Mouse (Mus musculus): Measurements from ENCODE around the gene Slc37a2.

The Slc37a2 gene

GRCm38 (mm10) chr9:37214327-37215060 lies 41.0 kb downstream of the Slc37a2 start:
- no peak for DNase-seq (ENCODE audit: low spot score)

DNA sequence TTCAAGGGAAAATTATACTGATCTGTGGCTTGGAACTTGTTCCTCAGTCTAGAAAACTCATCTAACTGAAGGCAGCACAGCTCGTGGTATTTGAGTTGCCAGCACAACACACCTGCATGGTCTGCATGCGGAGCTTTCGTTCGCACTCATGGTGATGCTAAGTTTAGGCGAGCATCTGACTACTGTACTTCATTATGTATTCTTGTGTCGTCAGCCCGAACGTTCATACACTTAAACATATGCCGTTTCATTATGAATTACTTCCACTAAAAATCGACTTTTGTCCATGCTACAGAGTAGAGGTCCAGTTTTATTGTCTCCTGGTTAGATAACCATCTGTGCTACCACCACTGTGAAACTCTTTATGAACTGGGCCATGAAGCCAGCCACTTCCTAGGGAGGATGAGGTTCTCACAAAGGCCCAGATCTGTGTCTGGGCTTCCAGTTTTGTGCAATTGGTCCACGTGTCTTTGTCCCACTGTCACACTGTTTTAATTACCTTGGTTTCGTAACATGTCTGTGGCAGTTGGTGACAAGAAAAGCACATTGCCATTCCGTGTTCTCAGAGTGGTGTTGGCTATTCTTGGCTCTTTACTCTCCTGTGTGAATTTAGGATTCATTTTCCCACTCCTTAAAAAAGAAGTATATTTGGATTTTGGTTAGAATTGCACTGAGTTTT lies 42.3 kb downstream of the Slc37a2 start:
- peak; percentile 30 for DNase-seq (ENCODE audit: low spot score)

DNA sequence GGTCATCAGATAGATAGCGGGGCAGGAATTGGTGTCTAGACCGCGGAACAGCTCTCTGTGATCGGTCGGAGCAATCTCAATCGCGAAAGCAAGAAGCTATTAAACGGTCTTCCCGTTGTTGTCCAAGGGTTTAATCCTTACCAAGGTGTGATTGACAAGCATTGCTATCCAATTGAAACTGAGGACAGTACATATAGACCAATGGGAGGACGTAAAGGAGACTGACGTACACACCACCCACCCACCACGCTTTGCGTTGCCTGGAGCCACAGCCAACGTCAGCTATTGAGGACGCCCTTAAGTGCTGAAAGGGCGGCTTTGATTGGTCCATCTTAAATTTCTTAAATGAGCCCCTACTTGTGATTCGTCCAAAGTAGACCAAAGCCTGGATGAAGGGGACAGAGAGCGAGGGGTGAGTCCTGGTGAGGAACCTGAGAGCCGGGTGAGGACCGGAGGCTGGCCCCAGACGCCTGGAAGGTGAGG lies 47.6 kb downstream of the Slc37a2 start, which contains the start of gene Tmem218:
TSS of gene Tmem218 (plus strand) at position 295 of the 483 bp plus-strand sequence.
- DNase-seq (ENCODE audit: low spot score): peak; percentile 97

- DNase-seq (ENCODE audit: low spot score): no peak
Observed at GRCm38 (mm10) chr9:37203884-37204283, 51.7 kb downstream of the Slc37a2 start.

- DNase-seq (ENCODE audit: low spot score): no peak
Observed at GRCm38 (mm10) chr9:37200414-37200813, 55.1 kb downstream of the Slc37a2 start.

DNA sequence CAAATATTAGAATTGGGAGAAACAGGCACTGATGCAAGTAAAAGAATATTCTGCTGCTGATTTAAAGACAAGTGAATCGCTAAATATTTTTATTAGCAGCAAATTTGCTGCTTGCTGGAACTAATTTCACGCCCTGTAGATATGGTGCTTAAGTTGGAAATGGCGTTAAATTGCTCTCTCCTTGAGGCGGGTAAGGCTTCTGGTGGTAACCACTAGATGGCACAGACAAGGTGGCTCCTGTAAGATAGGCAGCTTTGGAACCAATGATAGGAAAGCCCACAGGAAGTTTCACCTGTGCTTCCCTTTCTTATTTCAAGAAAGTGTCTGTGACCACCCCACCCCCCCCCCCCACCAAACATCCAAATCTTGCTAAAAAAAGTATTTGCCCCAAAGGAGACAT lies 58.5 kb downstream of the Slc37a2 start:
- no peak for DNase-seq (ENCODE audit: low spot score)

GRCm38 (mm10) chr9:37188024-37188423 lies 67.5 kb downstream of the Slc37a2 start:
- no peak for DNase-seq (ENCODE audit: low spot score)

- no peak for DNase-seq (ENCODE audit: low spot score)
Observed at GRCm38 (mm10) chr9:37187407-37187806, 68.1 kb downstream of the Slc37a2 start.

GRCm38 (mm10) chr9:37183176-37183575 lies 72.4 kb downstream of the Slc37a2 start:
- no peak for DNase-seq (ENCODE audit: low spot score)

DNA sequence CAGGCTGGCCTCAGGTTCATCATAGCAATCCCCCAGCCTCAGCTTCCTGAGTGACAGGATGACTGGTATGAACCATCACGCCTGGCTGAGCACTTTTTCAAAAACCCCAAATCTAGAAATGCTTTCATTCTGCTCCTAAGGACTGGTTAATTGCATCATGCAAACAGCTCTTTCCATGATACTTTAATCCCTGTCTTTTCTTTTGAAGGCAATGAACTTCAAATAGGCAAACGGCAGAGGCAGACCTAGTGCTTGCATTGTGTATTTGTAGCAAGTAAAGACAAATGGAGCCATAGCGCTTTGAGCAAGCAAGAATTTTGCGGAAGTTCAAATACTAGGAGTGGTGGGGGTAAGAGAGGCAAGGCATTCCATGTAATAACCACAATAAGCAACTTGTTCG lies 73.9 kb downstream of the Slc37a2 start:
- no peak for DNase-seq (ENCODE audit: low spot score)

- DNase-seq (ENCODE audit: low spot score): no peak
Observed at GRCm38 (mm10) chr9:37179596-37179995, 75.9 kb downstream of the Slc37a2 start.

DNA sequence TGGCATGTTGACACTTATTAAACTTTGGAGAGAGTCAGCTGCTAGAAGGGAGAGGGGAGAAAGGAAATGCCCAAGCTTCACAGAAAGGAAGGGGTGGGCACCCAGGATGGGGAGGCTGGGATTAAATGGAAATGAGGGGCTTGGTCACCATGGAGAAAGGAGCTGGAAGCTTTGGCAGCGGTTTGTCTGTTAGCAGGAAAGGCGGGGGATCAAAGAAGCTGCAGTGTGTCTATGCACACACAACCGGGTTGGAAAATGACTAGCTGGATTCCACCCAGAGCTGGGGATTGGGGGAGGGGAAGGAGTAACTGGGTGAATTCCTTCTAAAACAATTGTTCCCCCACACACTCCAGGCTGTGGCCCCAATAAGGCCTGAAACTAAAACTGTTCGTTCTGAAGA lies 76.6 kb downstream of the Slc37a2 start:
- DNase-seq (ENCODE audit: low spot score): no peak

Data from layer of hippocampus, adult 11-12 months (tissue).